Mouse (Mus musculus) inflammation-experienced regulatory T-cells, adult 16 weeks (primary cell): ENCODE data around the gene Pcdh18. TPM values are rescaled to one million over a fixed set of nuclear protein-coding genes. Genes with fewer than 3 reads are reported as not detected.

ENCODE experiments used
- polyA plus RNA-seq: library from polyadenylated mRNA; unstranded; fragments of 100-300 nt; shearing (Covaris generic); gene quantifications from one replicate; pipeline ENCODE4 v1.2.1, GENCODE M21; 2017

Pcdh18 gene
- not detected for polyA plus RNA-seq

DNA sequence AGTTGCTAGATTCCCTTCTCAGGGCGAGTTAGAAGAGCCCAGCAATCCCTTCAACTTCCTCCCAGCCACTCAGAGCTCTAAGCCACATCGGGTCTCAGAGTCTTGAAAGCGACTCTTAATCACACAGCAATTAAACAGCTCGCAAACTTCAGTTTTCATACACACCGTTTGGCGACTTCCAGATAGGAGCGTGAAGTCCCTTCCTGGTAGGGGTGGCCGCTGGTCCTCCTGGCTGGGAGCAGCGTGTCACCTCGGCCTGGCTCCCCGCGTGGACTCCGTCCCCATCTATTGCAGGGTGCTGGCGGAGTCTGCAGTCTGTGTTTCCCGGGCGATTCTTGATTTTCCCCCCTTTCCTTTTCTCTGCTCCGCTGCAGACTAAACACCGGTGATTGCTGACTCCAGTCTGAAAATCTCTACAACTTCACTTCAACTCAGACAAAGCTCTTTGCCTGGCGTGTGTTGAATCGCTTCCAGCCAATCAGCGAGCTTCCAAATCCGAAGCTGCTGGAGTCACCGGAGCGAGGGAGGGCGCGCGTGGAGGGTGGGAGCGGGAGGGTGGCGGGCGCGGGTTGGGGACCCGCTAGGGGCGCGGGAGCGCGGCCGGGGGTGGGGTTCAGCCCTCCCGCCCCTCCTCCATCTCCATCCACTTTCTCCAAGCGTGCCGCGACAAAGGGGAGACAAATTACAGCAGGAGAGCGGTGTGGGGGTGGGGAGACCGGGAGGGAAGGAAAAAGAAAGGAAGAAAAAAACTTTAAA is at the start of gene Pcdh18:
Pcdh18 (minus strand) TSS at position 456 of the 756 bp plus-strand sequence.

